Mouse (Mus musculus): ENCODE data around the gene Cfap54. TPM values are rescaled to one million over a fixed set of nuclear protein-coding genes. Genes with fewer than 3 reads are reported as not detected.
A peak's percentile ranks its signal among the peaks of the same experiment; 100 is the strongest.

Gene Cfap54
- polyA plus RNA-seq, 1 experiment from 2014 or later = 0.11 TPM

GRCm38 (mm10) chr10:93041392-93041791, 40.0 kb downstream of the Cfap54 start:
- Histone ChIP-seq H3K9ac (replicated peaks) (no peak overlapping the region), H3K36me3 (replicated peaks; ENCODE audit: insufficient read depth, low read length) (no peaks in the 10 kb centered on the region), H3K27ac (ENCODE audit: low read depth) (no peak overlapping the region), H3K4me1 (ENCODE audit: insufficient read depth) (no peaks in the 10 kb centered on the region), H3K27me3 (ENCODE audit: insufficient read depth, low read length) (no peaks in the 10 kb centered on the region), H3K4me2 (ENCODE audit: low read depth, low read length) (no peak overlapping the region), H3K4me3 (ENCODE audit: low read depth, low read length) (no peak overlapping the region), H3K9me3 (ENCODE audit: low read length) (no peaks in the 10 kb centered on the region)
- no peak for ATAC-seq
- 52% methylated on average over 4 of the region's 4 CpGs for WGBS (ENCODE audit: insufficient replicate concordance)
- TF ChIP-seq EP300 (IDR thresholded peaks at IDR 0.05; ENCODE audit: low read depth) (no peak), CTCF (IDR thresholded peaks at IDR 0.05; ENCODE audit: low read depth) (no peak)
- no peak for DNase-seq

GRCm38 (mm10) chr10:93036532-93036931, 44.9 kb downstream of the Cfap54 start:
- DNase-seq (no peak), ATAC-seq (no peak)
- H3K27ac ChIP-seq (ENCODE audit: low read depth) = no peak overlapping the region
- no peaks in the 10 kb centered on the region for H3K9me3 ChIP-seq (ENCODE audit: low read length)
- no peak overlapping the region for H3K9ac ChIP-seq (replicated peaks)
- 79% methylated on average over 3 of the region's 3 CpGs for WGBS (ENCODE audit: insufficient replicate concordance)
- TF ChIP-seq CTCF (IDR thresholded peaks at IDR 0.05; ENCODE audit: low read depth) = no peak
- no peak for TF ChIP-seq EP300 (IDR thresholded peaks at IDR 0.05; ENCODE audit: low read depth)
- H3K36me3 ChIP-seq (replicated peaks; ENCODE audit: insufficient read depth, low read length) = no peaks in the 10 kb centered on the region
- no peak overlapping the region for H3K4me3 ChIP-seq (ENCODE audit: low read depth, low read length)
- H3K4me1 ChIP-seq (ENCODE audit: insufficient read depth) = no peaks in the 10 kb centered on the region
- no peak overlapping the region for H3K4me2 ChIP-seq (ENCODE audit: low read depth, low read length)
- no peaks in the 10 kb centered on the region for H3K27me3 ChIP-seq (ENCODE audit: insufficient read depth, low read length)

GRCm38 (mm10) chr10:93035489-93035888, 45.9 kb downstream of the Cfap54 start:
- Histone ChIP-seq H3K9me3 (ENCODE audit: low read length) (no peaks in the 10 kb centered on the region), H3K9ac (replicated peaks) (no peak overlapping the region), H3K4me3 (ENCODE audit: low read depth, low read length) (no peak overlapping the region), H3K27ac (ENCODE audit: low read depth) (no peak overlapping the region), H3K4me2 (ENCODE audit: low read depth, low read length) (no peak overlapping the region), H3K4me1 (ENCODE audit: insufficient read depth) (no peaks in the 10 kb centered on the region), H3K36me3 (replicated peaks; ENCODE audit: insufficient read depth, low read length) (no peaks in the 10 kb centered on the region), H3K27me3 (ENCODE audit: insufficient read depth, low read length) (no peaks in the 10 kb centered on the region)
- DNase-seq = no peak
- no peak for TF ChIP-seq CTCF (IDR thresholded peaks at IDR 0.05; ENCODE audit: low read depth)
- TF ChIP-seq EP300 (IDR thresholded peaks at IDR 0.05; ENCODE audit: low read depth) = no peak
- WGBS (ENCODE audit: insufficient replicate concordance) = 73% methylated on average over 10 of the region's 10 CpGs
- ATAC-seq = no peak

GRCm38 (mm10) chr10:93023295-93023694, 58.1 kb downstream of the Cfap54 start:
- Histone ChIP-seq H3K4me3 (ENCODE audit: low read depth, low read length) (no peak overlapping the region), H3K4me2 (ENCODE audit: low read depth, low read length) (no peak overlapping the region), H3K27me3 (ENCODE audit: insufficient read depth, low read length) (0 out of 2 replicates have a peak, but pooled peaks cover 3% of the 10 kb centered on the region), H3K4me1 (ENCODE audit: insufficient read depth) (no peaks in the 10 kb centered on the region), H3K36me3 (replicated peaks; ENCODE audit: insufficient read depth, low read length) (no peaks in the 10 kb centered on the region), H3K9ac (replicated peaks) (no peak overlapping the region), H3K9me3 (ENCODE audit: low read length) (no peaks in the 10 kb centered on the region), H3K27ac (ENCODE audit: low read depth) (no peak overlapping the region)
- TF ChIP-seq EP300 (IDR thresholded peaks at IDR 0.05; ENCODE audit: low read depth) = no peak
- no peak for TF ChIP-seq CTCF (IDR thresholded peaks at IDR 0.05; ENCODE audit: low read depth)
- DNase-seq = no peak
- ATAC-seq = no peak
- WGBS (ENCODE audit: insufficient replicate concordance) = 31% methylated on average over 8 of the region's 8 CpGs

- TF ChIP-seq CTCF (IDR thresholded peaks at IDR 0.05; ENCODE audit: low read depth) = peak; percentile 85
- TF ChIP-seq EP300 (IDR thresholded peaks at IDR 0.05; ENCODE audit: low read depth) = no peak
- WGBS (ENCODE audit: insufficient replicate concordance) = 47% methylated on average over 8 of the region's 8 CpGs
- peak; percentile 53 for DNase-seq
- Histone ChIP-seq H3K9ac (replicated peaks) (no peak overlapping the region), H3K9me3 (ENCODE audit: low read length) (no peaks in the 10 kb centered on the region), H3K4me2 (ENCODE audit: low read depth, low read length) (no peak overlapping the region), H3K36me3 (replicated peaks; ENCODE audit: insufficient read depth, low read length) (no peaks in the 10 kb centered on the region), H3K27me3 (ENCODE audit: insufficient read depth, low read length) (no peaks in the 10 kb centered on the region), H3K4me1 (ENCODE audit: insufficient read depth) (no peaks in the 10 kb centered on the region), H3K27ac (ENCODE audit: low read depth) (no peak overlapping the region), H3K4me3 (ENCODE audit: low read depth, low read length) (no peak overlapping the region)
- ATAC-seq = no peak
Measured at GRCm38 (mm10) chr10:93014059-93014795, 67.2 kb downstream of the Cfap54 start.

- no peak overlapping the region for H3K9ac ChIP-seq (replicated peaks)
- no peak overlapping the region for H3K4me3 ChIP-seq (ENCODE audit: low read depth, low read length)
- no peaks in the 10 kb centered on the region for H3K4me1 ChIP-seq (ENCODE audit: insufficient read depth)
- no peak overlapping the region for H3K4me2 ChIP-seq (ENCODE audit: low read depth, low read length)
- TF ChIP-seq EP300 (IDR thresholded peaks at IDR 0.05; ENCODE audit: low read depth) = no peak
- TF ChIP-seq CTCF (IDR thresholded peaks at IDR 0.05; ENCODE audit: low read depth) = no peak
- no peaks in the 10 kb centered on the region for H3K9me3 ChIP-seq (ENCODE audit: low read length)
- H3K36me3 ChIP-seq (replicated peaks; ENCODE audit: insufficient read depth, low read length) = no peaks in the 10 kb centered on the region
- DNase-seq = no peak
- WGBS (ENCODE audit: insufficient replicate concordance) = 80% methylated on average over 14 of the region's 14 CpGs
- no peak for ATAC-seq
- H3K27me3 ChIP-seq (ENCODE audit: insufficient read depth, low read length) = no peaks in the 10 kb centered on the region
- no peak overlapping the region for H3K27ac ChIP-seq (ENCODE audit: low read depth)
Measured at GRCm38 (mm10) chr10:93011085-93011484, 70.3 kb downstream of the Cfap54 start.

Measured in liver, postnatal 0 days (tissue).